Mouse (Mus musculus): Measurements from ENCODE around the gene Sfmbt2.

Gene Sfmbt2

DNA sequence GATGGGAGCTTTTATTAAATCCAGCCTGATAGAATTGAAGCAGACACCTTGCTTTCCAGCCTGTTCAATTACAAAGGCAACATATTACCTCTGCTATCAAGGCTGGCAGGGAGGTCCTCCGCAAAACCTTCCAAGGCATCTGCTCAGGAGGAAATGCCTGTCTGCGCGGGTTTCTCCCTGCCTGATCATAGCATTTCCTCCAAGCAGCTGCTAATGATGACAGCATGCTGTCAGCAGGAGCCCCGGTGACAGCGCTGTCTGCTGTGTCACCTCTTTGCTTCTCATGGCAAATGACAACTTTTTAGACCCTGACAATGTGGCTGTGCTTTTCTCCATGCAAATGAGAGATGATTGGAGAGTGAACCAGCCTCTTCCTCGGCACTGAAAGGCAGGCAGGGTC is 199.1 kb downstream of the Sfmbt2 start:
- DNase-seq: no peak

- no peak for DNase-seq
These were observed 202.0 kb downstream of the Sfmbt2 start for GRCm38 (mm10) chr2:10572311-10572710.

DNA sequence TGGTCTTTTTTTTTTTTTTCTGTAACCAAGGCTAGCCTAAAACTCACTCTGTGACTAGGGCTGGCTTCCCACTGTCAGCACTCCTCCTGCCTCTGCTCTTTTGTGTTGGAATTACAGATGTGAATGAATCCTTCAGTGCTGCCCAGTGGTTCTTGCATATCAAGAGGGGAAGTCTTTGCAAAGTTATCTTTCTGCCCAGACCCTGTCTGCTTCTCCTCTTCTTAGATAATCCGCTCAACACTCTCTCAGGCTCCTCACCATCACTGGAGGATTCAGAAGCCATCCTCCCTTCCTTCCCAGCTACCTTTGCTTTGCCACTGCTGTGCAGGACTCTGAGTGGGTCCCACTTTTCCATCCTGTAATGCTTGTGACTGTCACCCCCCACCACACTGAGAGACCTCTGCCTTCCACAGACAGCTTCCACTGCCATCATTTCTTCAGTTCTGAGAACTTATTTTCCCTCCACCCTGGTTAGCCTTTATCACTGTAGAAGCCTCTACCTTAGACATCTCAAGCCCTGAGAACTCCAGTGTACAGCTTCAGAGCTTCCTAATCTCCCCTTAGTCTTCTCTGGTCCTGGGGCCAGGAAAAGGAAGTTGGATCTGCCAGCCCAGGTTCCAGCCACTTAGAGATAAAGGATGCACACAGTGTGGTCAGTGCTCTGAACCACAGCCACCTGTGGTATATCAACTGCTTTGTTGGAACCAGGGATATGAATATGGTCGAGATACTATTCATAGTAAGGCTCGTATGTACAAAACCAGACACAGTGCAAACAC is 205.8 kb downstream of the Sfmbt2 start:
- DNase-seq: no peak

DNA sequence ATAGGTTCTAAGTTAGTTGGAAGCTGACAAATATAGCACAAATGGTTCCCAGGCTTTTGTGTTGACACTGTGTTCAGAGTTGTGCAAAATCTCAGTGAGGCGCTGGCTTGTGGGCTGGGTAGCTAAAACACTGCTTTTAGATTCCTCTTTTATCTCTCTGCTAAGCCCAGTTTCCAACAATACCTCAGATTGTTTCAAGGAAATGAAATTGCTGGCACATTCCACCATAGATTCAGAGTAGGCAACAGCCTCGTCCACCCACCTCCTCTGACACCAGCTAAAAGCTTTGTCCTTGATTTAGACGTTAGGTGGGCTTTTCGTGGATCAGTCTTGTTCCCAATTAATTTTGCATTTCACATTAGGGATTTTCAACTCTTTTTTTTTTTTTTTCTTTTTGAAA is 212.4 kb downstream of the Sfmbt2 start:
- no peak for DNase-seq

GRCm38 (mm10) chr2:10583103-10583502 is 212.8 kb downstream of the Sfmbt2 start:
- no peak for DNase-seq

- DNase-seq: no peak
These were observed 221.0 kb downstream of the Sfmbt2 start for GRCm38 (mm10) chr2:10591310-10591709.

- DNase-seq: no peak
These were observed 245.2 kb downstream of the Sfmbt2 start for GRCm38 (mm10) chr2:10615500-10615899.
